Mouse (Mus musculus): ENCODE measurements around the gene Scfd2.

Gene Scfd2

GRCm38 (mm10) chr5:74240926-74241680, 290.5 kb downstream of the Scfd2 start:
- no peak for DNase-seq (ENCODE audit: low read depth)

- no peak for DNase-seq (ENCODE audit: low read depth)
Measured at GRCm38 (mm10) chr5:74240298-74240697, 291.3 kb downstream of the Scfd2 start.

DNA sequence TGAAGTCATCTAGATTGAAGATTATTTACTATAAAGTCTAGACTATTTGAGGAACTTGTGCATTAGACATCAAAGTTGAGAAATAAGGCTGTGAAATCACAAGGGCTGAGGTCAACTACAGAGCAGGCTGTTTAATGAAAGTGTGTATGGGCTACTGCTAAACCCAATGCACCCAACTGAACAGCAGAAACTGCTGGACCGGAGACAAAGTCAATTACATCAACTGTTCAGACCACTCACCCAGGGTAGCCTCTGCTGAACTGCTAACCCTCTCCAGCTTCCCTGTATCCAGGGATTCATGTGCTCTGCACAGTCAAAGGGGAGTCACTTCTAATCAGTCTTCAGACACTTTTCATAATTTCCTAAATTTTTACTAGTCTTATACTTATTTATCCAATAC, 292.2 kb downstream of the Scfd2 start:
- no peak for DNase-seq (ENCODE audit: low read depth)

DNA sequence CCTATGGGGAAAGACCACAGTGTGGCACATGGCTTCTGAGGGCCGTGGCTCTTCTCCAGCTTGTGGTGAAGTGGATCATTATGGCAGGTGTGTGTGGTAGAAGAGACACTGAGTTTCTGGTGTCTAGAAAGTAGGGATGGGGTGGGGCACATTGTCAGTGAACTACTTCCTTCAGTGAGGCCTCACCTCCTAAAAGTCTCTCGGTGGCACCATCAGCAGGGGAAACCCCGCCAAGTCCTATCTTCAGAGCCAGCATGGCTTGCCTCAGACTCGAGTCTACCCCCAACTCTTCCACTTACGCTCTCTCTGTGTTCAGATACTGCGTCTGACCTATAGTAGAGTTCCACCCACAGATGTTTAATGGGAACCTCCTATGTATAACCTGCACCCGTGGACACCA, 297.8 kb downstream of the Scfd2 start:
- DNase-seq (ENCODE audit: low read depth) = no peak

GRCm38 (mm10) chr5:74230525-74230924, 301.0 kb downstream of the Scfd2 start:
- DNase-seq (ENCODE audit: low read depth) = no peak

GRCm38 (mm10) chr5:74229775-74230413, 301.7 kb downstream of the Scfd2 start:
- no peak for DNase-seq (ENCODE audit: low read depth)

- DNase-seq (ENCODE audit: low read depth) = no peak
Measured at GRCm38 (mm10) chr5:74228938-74229337, 302.6 kb downstream of the Scfd2 start.

DNA sequence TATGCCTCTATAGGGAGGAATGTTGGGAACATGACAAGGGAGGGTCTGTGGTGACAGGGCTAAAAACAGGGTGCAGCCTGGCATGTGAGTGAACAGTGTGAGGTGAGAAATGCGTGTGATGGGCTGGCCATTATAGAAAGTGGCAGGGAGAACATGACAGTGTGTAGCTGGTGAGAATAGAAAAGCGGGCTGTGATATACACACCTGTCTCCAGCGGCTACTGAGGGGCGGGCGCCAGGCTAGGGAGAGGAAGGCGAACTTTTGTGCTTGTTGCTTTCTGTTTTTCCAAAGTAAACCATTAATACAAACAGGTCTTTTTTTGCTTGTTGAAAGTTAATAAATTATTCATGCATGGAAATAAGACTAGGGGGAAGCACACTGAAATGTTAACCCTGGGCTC, 304.2 kb downstream of the Scfd2 start:
- no peak for DNase-seq (ENCODE audit: low read depth)

DNA sequence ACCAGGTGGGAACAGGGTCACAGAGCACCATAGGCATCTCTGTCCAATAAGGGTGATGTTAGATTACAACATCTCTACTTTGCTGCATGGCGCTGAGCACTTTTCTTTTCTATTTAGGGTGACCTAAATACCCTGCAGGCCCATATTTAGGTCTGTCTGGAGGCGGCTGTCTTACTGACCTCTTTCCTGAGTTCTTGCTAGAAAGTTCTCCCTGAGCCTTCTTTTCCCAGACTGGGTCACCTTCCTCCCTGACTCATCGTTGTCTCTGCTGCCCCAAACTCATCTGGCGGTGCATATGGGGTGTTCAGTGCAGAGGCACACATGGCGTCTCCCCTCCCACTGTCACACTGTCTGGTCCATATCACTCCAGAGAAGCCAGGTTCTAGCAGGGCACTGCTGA, 305.4 kb downstream of the Scfd2 start:
- DNase-seq (ENCODE audit: low read depth) = no peak

DNA sequence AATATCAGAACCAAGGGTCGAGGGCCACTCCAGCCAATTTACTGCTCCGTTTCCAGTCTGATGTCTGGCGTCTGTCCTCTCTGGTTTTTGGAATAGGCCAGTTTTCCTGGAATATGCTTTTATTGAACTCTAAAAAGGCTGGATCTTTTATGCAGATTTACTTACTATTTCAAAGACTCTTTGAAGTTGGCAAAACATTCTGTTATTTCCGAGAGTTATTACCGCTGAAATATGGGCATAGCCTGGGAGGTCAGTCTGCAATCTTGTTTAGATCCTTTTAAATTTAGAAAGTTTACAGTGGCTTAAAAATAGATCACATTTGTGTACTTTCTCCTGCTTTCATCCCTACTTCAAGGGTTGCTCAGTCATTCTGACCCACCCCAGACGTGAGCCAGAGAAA, 307.1 kb downstream of the Scfd2 start:
- no peak for DNase-seq (ENCODE audit: low read depth)

DNA sequence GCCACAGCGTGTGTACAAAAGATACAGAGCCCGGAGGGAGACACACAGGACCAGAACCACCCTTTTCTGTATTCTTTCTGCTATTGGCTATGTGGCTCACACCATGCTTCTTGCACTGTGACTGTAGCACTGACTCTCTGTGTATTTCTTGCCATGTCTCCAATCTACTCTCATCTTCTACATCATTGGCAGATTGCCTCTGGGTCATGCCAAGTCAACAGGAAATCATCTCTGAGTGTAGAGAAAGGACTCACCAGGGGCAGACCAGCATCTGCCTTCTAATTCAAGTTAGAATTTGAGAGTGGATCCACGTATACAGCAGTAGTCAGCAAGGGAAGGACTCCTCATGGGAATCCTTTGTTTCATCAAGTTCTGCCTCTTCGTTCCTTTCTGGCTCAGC, 308.9 kb downstream of the Scfd2 start:
- no peak for DNase-seq (ENCODE audit: low read depth)

- DNase-seq (ENCODE audit: low read depth) = no peak
Measured at GRCm38 (mm10) chr5:74218524-74218923, 313.0 kb downstream of the Scfd2 start.

GRCm38 (mm10) chr5:74215125-74215524, 316.4 kb downstream of the Scfd2 start:
- DNase-seq (ENCODE audit: low read depth) = no peak

GRCm38 (mm10) chr5:74214501-74215110, 317.0 kb downstream of the Scfd2 start:
- no peak for DNase-seq (ENCODE audit: low read depth)

GRCm38 (mm10) chr5:74211346-74211745, 320.2 kb downstream of the Scfd2 start:
- no peak for DNase-seq (ENCODE audit: low read depth)

DNA sequence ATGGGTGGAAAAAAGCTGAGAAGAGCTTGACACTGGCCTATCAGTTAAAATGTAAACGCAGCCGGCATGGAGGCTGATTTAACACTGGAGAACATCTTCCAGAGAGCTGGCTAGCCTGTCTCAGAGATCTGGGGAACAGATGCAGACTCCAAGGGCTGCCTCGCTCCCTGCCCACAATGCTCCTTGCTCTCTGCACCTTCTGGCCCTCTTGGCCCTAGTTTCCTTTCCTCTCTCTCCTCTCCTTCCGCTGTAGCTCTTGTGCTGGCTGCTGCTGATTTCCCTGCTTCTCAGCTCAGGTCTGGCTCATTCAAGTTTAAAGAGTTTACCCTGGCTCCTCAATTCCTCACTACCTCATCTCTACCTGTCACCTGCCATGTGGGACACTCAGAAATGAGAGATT, 321.9 kb downstream of the Scfd2 start:
- no peak for DNase-seq (ENCODE audit: low read depth)

DNA sequence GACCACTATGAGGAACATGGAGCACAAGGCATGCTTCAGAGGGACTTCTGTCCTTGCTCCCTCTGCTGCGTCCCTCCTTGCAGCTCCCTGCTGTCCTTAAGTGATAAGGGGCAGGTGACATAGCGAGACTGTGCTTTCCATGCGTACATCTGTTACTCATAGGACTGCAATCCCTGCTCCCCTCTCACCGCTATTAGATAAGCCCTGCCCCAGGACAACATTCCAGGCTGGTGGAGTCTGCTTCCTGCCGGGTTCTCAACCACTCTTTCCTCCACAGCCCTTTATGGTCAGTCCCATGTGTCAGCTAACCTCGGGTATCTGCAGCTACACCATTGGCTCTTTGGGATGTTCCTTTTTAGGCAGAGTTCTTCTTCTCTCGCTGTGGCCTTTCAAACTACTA, 323.1 kb downstream of the Scfd2 start:
- DNase-seq (ENCODE audit: low read depth) = no peak

DNA sequence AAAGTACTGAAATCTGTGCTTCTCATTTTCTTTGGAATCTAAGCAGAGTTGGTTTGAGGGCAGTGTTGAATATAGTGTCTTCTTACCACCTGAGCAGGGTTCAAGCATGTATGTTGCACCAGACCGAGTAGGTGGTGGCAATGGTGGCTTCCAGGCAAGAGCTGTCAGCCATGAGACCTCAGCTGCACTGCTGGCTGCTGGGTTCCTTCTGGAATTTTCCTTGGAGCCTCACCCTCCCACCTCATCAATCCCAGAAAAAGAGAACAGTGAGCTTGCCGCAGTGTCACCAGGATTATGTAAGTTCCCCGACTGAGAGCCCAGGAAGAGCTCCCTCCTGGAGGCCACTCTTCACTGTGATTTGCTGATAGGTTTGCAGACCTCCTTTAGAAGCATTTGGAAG, 324.4 kb downstream of the Scfd2 start:
- DNase-seq (ENCODE audit: low read depth) = no peak

- no peak for DNase-seq (ENCODE audit: low read depth)
Measured at GRCm38 (mm10) chr5:74206649-74207048, 324.9 kb downstream of the Scfd2 start.

DNA sequence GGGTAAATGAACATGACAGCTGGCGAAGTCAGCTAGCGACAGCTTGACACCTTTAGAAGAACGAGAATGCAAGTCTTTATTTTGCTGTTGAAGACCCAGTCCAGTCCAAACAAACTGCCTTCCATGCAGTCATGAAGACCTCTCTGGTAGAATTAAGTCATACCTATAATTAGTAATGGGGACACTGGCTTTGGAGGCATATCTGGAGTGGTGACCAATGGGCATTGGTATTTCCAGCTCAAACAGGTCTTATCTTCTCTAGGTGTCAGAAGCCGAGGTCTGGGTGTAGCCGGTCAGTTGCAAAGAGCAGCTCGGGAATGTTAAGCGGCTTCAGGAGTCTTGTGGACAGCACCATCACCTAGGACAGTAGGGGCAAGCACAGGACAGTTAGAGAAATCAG, 325.5 kb downstream of the Scfd2 start:
- DNase-seq (ENCODE audit: low read depth) = no peak

- no peak for DNase-seq (ENCODE audit: low read depth)
Measured at GRCm38 (mm10) chr5:74205509-74205908, 326.1 kb downstream of the Scfd2 start.

GRCm38 (mm10) chr5:74204465-74204864, 327.1 kb downstream of the Scfd2 start:
- DNase-seq (ENCODE audit: low read depth) = no peak

GRCm38 (mm10) chr5:74202515-74202914, 329.0 kb downstream of the Scfd2 start:
- DNase-seq (ENCODE audit: low read depth) = no peak

Measured in c-Kit-positive CD71-negative TER-119-negative erythroid progenitor cells, embryonic 14.5 days (primary cell).